Mouse (Mus musculus): ENCODE results near the gene Ndufs7. TPM values are rescaled to one million over a fixed set of nuclear protein-coding genes. Genes with fewer than 3 reads are reported as not detected.
"Not testable (repeated sequence)": the region's sequence is repeated elsewhere in the genome, so short reads cannot be mapped to it uniquely, and the experiment has no call there.

The Ndufs7 gene
- 319 and 339 TPM in 2 replicates for polyA plus RNA-seq (2015; fragmentation: Nextera tagmentation; extraction: Ambion mirVana)

DNA sequence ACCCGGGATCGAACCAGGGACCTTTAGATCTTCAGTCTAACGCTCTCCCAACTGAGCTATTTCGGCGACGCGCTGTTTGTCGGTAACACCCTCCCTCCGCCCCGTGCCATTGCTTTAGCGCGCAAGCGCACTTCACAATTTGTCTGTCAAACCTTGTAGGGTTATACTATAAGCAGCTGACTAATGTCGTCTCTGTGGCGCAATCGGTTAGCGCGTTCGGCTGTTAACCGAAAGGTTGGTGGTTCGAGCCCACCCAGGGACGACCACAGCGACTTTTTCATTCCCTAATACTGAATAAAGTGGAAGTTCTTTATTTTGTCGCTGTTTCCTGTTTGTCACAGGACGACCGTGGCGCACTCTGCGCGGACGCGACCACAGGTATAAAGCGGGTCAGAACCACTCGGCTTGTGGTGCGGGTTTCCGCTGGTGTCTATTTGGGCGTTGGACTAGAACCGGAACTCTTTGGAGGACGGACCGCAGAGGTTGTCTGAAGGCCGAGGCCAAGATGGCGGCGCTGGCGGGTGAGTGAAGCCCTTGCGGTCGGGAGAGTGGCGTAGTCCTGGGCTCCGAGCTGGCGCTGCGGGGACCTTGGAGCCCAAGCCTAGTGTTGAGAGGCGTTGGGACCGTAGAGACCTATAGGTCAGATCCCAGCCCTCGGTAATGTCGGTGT lies at the start of gene Ndufs7:
Ndufs7 (plus strand) TSS at position 151 of the 670 bp plus-strand sequence.
- DNase-seq (ENCODE audit: low spot score): peak; percentile 97

DNA sequence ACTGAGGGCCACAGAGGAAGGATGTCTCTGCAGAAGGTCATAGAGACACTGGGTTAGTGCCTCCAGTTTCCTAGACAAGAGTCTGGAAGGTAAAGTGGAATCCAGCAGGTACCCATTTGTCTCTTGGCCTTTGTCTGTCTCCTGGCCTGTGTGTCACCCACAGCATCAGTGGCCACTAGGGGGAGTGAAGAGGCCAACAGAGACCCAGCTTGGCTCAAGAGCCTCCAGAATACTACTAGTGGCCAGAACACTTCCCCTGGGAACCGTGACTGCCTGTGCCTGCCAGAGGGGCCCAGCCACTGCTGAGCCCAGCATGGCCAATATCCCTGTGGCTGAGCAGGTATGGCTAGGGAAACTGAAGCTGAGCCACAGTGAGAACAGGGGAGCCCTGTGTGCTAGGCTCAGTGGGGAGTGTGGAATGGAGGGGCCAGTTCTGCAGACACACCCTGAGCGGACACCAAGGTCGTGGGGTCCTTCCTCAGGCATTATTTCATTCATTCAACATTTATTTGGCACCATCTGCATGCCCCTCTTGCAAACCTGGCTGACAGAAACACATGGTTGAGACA lies 49.4 kb upstream of the Ndufs7 start:
- DNase-seq (ENCODE audit: low spot score): peak; percentile 80

DNA sequence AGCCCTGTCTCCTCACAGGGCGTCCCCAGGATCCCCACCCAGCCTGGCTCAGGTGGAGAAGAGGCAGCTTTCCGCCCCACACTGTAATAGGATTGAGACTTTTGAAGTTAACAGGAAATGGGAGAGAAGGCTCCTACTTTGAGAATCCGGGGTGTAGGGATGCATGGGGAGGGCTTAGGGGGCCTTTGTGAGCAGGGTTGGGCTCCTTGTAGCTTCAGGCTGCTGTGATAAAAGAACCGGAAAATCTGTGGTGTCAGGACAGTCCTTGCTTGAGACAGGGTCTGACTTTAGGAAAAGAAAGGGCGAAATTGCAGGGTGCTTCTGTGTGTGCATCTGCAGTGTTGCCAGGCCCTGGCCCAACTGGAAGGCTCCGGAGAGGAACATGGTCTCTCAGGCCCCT lies 48.4 kb upstream of the Ndufs7 start:
- DNase-seq (ENCODE audit: low spot score): no peak

DNA sequence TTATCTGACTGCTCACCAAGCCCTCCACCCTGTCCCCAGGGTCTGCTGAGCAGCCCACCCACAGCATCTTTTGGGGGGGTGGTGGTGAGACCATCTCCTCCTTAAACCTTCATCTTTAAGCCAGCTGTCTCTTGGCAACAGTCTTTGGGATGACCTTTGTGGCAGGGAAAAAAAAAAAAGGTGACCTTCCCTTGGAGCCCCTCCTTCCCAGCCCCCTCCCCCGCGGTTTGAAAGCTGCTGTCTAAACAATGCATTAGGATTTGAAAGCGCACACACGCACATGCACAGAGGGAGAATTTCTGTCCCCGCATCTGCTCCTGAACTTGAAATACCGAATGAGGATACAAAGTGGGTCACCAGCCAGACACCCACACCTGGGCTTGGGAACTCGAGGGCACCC lies 44.9 kb upstream of the Ndufs7 start:
- DNase-seq (ENCODE audit: low spot score): no peak

DNA sequence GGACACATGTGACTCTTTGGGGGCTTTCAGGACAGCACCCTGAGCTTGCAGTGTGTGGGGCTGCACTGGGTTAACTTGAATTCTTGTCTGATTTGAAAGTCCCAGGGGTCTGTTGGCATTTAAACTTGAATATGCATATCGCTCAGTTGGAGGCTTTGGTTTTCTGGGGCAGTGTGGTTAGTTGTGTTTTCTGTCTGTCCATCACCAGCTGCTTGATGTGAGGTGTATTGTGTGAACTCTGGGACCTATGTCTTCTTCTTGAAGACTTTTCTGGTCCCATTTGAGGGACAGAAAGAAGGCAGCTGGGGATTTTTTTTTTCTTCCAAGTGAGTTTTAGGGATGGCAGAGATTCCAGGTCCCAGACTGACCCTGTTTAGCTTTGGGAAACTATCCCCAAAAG lies 41.7 kb upstream of the Ndufs7 start:
- DNase-seq (ENCODE audit: low spot score): no peak

DNA sequence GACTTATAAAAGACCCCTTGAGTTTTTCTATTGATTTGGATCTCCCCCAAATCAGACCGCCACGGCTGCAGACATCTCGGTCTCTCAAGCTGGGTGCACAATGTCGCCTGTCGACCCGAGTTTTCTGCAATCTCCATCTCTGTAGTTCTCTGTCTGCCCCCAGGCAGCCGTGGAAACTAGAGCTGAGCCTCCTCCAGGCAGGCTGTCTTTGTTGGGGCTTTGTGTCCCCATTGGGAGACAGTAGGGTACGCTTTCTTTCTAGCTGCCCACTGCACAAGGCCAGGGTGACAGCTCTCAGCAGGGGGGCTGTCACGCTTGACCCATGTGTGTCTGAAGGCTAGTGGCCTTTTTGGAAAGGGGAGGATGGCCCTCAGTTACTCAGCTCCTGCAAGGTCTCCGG lies 41.2 kb upstream of the Ndufs7 start:
- no peak for DNase-seq (ENCODE audit: low spot score)

DNA sequence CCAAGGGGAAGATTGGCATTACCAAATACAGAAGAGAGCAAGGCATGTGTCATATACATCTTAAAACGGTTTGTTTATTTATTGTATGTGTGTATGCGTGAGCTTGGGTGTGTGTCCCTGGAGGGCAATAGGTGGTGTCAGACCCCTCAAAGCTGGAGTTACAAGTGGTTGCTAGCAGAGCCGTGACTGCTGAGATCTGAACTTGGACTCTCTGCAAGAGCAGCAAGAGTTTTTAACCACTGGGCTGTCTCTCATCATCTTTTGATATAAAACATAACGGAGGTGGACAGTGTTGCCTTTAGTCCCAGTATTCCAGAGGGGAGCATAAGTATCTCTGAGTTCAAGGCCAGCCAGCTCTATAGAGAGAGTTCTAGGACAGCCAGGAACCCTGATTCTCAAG lies 40.7 kb upstream of the Ndufs7 start:
- DNase-seq (ENCODE audit: low spot score): no peak

DNA sequence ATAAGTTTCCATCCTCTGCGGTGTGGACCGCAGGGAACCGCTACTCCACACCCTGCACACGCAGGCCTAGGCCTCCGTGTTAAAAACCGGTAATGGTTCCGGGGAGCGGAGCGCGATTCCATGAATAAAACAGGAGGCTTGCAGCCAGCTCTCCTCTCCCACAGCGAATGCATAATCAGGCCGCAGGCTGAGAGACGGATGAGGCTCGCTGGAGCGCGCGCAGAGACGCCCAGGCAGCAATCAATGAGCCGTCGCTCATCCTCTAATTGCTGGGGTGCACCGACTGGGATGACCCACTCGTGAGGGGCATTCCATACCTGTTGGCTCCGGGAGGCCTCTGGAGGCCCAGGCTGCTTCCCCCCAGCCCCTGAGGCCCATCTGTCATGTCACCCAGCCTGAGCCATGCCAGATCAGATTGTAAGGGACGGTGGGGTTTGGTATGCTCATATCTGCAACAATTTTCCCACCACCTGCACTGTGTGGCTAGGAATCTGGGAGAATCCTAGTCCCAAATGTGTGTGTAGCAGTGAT lies 40.0 kb upstream of the Ndufs7 start:
- DNase-seq (ENCODE audit: low spot score): no peak

DNA sequence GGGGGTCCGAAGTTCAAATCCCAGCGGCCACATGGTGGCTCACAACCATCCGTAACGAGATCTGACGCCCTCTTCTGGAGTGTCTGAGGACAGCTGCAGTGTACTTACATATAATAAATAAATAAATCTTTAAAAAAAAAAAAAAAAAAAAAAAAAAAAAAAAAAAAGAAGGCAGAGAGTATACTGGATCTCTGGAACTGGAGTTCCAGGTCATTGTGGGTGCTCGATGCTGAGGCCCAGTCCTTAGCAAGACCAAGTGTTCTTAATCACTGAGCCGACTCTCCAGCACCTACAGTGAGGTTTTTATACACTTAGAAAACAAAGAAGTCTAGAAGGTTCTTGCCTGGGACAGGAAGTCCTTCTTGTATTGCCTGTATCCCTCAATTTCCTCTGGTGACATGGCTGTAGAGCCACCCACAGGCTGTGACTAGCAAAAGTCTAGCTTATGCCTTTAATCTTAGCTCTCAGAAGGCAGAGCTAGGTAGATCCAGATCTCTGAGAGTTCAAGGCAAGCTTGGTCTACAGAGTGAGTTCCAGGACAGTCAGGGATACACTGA lies 37.3 kb upstream of the Ndufs7 start:
- peak; percentile 19 for DNase-seq (ENCODE audit: low spot score)

DNA sequence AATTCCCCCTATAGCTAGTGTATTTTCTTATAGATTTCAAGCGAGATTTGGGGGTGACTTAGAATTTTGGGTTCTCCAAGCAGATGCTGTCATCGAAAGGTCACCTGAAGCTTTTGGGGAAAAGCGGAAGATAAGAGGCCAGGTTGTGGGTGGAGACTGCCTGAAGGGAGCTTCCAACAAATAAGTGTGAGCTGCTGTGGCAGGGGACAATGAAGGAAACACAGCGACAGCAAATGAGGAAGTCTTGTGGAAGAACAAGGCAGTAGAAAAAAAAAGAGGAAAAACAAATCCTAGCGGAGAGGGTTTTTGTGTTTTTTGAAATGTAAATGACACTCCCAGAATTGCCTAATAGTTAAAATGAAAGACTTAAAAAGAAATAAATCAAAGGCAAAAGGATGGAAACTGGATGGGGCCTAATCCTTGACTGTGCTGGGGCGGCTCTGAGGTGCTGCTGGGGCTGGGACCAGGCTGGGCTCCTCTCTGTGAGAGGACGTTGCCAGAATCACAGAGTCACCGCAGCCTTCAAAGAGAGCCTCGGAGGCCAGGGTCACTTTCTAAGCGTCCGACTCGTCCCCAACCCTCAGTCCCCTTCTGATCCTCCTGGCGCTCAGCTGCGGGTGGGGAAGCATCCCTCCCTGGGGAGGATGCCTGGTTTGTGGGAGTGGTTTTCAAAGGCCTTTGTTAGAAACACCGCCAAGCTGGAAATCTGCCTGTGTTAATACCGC lies 33.7 kb upstream of the Ndufs7 start:
- no peak for DNase-seq (ENCODE audit: low spot score)

DNA sequence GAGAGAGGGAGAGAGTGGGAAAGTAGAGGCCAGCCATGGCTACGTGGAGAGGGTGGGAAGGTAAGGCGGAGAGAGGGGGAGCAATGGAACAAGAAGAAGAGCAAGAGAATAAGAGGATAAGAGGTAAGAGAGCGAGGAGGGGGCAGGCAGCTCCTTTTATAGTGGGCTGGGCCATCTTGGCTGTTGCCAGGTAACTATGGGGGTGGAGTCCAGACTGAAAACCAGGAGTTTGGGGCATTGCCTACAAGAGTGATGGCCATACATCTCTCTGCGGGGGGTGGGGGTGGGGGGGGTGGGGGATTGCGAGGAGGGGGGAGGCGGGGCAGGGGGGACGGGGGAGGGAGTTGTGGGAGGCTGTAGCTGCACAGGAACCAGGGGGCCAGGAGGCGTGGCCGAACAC lies 28.2 kb upstream of the Ndufs7 start:
- no peak for DNase-seq (ENCODE audit: low spot score)

DNA sequence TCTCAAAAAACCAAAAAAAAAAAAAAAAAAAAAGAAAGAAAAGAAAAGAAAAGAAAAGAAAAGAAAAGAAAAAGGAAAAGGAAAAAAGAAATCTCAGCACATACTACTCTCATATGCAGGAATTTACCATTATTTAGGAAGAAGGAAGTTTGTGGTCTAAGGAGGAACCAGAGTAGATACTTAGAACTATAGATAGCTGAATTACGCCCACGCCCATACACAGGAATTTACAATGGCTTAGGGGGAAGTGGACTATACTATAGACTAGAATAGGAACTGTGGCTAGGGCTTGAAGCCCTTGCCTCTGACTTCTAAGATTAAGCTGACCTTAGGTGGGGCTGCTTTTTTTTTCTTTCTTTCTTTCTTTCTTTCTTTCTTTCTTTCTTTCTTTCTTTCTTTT lies 25.8 kb upstream of the Ndufs7 start:
- DNase-seq (ENCODE audit: low spot score): not testable (repeated sequence)

DNA sequence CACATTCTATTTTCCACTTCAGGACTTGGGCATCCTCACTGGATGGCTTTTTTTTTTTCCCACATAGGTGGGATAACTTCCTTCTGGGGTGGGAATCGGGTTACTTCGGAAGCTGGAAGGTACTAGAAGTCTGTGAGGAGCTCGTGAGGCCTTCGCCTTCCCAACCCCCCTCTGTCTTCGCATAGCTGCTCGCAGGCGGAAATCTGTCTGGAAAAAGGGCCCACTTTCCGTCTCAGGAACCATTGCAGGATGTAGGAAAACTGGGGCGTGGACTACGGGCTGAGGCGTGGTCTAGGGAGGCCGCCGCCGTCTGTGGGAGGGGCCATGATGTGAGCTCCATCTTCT lies 22.9 kb upstream of the Ndufs7 start:
- no peak for DNase-seq (ENCODE audit: low spot score)

DNA sequence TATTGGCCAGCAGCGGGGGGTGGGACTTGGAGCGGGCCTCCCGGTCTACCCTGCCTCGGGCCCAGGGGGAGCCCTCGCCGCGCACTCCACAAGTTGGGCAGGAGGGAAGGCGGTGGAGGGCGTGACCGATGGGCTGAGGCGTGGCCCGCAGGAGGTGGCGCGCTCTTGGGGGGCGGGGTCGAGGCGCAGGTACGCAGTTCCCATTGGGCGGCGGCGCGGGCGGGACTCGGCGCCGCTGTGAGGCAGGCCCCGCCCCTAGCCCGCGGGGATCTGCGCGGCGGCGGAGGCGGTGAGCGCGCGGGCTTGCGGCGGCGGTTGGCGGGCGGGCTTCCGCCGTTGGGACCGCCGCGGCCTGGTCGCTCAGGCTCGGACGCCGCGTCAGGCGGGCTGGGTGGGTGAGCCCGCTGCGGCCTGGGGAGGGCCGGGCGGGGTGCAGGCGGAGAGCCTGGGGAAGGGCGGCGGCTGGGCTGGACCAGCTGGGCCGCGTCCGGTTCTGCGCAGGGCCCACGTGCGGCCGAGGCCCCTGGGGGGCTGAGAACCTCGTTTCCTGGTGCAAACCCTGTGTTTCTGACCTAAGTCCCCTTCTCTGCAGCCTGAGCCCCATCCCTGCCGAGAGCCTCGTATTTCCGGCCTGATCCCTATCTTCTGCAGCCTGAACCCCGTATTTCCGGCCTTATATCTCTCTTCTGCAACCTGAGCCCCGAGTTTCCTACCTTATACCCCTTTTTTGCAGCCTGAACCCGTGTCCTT lies 22.3 kb upstream of the Ndufs7 start, which contains the start of gene Mum1:
Mum1 (plus strand) TSS at position 19 of the 750 bp plus-strand sequence.
- DNase-seq (ENCODE audit: low spot score): peak; percentile 99

DNA sequence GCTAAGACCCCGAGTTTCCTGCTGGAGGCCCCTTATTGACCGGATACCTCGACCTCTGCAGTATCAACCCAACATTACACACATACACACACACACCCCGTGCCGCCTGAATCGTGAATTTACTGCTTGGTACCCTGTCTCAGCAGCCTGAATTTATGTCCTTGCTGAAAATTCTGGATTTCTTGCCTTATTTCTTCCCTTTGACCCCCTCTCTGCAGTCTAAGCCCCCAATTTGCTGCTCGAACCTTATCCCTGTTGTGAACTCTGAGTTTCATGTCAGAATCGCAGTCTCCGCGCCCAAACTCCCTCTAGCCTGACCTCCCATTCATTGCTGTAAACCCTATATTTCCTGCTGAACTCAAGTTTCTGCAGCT lies 21.8 kb upstream of the Ndufs7 start:
- no peak for DNase-seq (ENCODE audit: low spot score)

DNA sequence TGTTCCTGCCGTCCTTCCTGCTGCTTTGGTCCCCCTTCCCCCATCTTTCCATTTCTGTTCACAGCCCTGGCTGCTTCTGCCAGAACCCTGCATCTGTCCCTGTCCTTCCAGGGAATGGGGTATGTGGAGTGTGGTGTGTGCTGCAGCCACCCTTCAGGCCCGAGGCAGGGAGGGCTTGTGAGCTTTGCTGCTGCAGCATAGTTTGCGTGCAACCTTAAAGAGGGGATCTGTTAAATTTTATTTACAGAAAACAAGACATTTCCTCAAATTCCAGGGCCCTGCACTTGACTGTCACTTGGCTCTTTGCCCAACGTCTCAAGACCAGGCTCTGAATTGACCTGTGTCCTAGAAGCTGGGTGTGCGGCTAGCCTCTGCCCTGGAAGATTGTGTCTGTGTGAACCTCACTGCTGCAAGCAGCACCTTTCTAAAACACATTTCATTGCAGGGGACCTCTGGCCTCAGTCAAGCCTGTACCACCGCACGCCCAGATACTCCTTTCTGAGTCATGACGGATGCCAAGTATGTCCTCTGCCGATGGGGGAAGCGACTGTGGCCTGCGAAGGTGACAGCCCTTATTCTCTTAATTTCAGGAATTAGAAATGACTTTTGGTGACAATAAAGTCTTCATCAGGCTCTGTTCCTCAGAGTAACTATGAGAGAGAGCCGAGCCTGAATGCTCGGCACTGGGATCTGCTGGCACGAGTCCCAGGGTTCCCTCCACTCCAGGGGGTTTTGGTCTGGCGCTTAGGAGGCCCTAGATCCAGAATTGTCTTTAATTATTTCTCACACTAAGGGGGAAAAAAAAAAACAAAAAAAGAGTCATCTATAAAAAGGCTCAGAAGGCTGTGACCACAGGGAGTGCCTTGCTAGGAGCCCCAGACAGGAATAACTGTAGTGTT lies 20.8 kb upstream of the Ndufs7 start:
- no peak for DNase-seq (ENCODE audit: low spot score)

DNA sequence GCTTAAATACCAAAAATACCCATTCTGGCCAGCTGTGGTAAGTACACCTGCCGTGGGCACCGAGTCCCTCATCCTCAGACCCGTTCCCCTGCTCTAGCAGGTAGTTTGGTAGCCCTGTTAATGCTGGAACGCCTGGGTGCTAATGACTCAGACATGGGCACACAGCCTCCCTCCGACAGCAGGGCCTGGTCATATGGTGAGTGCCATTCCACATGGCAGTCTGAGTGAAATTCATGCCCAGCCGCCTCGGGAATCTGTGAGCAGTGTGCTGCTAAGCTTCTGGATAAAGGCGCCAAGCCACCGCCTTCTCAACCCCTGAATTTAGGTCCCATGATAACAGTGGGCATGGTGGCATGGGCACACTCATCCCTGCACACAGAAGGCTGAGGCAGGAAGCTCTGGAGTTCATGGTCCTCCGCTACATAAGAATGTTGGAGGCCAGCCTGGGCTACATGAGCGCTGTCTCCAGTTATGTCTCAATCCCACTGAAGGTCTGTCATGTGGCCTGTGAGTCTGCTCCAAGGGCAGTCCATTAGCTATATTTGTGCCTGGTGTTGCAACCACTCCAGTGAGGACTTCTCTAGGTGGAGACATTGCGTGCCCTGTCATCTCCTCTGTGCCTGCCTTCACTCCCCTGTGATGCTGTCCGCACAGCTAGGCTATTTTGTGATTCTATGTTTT lies 12.6 kb upstream of the Ndufs7 start:
- DNase-seq (ENCODE audit: low spot score): no peak

DNA sequence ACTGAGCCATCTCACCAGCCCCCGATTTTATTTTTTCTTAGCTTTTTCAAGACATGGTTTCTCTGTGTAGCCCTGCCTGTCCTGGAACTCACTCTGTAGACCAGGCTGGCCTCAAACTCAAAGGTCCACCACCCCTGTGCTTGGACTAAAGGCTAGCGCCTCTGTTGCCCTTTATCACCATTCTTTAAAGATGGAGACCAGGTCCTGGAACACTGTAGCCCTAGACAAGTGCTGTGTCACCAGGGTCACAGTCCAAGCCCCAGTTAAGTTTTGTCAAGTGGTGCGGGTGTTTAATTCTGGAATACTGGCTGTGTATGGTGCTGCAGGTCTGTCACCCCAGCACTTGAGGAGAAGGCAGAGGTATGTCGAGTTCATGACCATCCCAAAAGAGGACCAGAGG lies 11.9 kb upstream of the Ndufs7 start:
- DNase-seq (ENCODE audit: low spot score): no peak

DNA sequence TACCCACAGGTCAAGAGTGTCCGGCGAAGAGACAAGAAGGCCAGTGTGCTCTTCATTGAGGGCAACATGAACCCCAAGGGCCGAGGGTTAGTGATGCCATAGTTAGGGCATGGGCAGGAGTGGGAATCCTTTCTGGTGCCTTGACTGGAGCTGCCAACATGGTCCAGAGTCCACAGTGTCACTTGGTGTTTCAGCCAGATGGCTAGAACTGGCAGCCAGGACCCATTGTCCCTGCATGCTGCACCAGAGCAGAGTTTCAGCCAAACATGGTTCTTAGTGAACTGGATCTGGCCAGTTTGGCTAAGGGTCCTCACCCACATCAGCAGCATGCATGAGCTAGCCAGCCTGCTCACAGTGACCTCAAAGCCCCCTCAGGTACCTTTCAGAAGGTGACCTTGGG lies 10.6 kb upstream of the Ndufs7 start:
- DNase-seq (ENCODE audit: low spot score): no peak

DNA sequence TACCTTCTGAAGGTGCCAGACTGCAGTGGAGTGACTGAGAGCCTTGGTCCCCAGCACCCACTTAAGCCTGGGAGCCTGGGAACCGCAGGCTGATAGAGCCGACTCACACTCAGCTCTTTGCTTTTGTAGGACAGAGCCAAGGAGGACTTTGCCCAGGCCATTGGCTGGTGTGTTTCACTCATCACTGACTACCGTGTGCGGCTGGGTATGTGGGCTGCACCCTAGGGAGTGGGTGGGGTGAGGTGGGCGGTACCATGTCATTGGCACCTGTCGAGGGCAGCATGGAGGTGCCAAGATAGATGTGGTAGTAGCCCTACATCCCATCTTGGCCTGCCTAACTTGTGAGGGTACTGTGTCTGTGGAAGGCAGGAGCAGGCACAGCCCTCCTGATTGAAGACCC lies 9.1 kb upstream of the Ndufs7 start:
- no peak for DNase-seq (ENCODE audit: low spot score)
